Mouse (Mus musculus) hindbrain, embryonic 10.5 days (tissue): ENCODE results near the gene Rptor. TPM values are rescaled to one million over a fixed set of nuclear protein-coding genes. Genes with fewer than 3 reads are reported as not detected.

Experiments
- DNase-seq: peaks from one replicate; pipeline ENCODE4 v3.0.0-alpha.2; 2017; ENCODE audit warnings: low spot score
- H3K27ac ChIP-seq: fragments of 300-500 bp; sonication (generic); 2 replicates; pipeline ENCODE4 v1.5.1; 2016; ENCODE audit warnings: mild to moderate bottlenecking, moderate library complexity
- H3K27me3 ChIP-seq: fragments of 300-500 bp; sonication (generic); 2 replicates; pipeline ENCODE4 v1.6.1; 2016; ENCODE audit warnings: mild to moderate bottlenecking; ENCODE audit not compliant: poor library complexity, insufficient read depth, severe bottlenecking
- H3K36me3 ChIP-seq: fragments of 300-500 bp; sonication (generic); 2 replicates; pipeline ENCODE4 v1.6.1; 2016; ENCODE audit warnings: mild to moderate bottlenecking, moderate library complexity
- H3K4me1 ChIP-seq: fragments of 300-500 bp; sonication (generic); replicated peaks from 2 replicates; pipeline ENCODE4 v1.6.1; 2016; ENCODE audit warnings: mild to moderate bottlenecking
- H3K4me3 ChIP-seq: fragments of 300-500 bp; sonication (generic); 2 replicates; pipeline ENCODE4 v1.5.1; 2016; ENCODE audit warnings: mild to moderate bottlenecking, moderate library complexity
- H3K9me3 ChIP-seq: fragments of 300-500 bp; sonication (generic); 2 replicates; pipeline ENCODE4 v1.6.1; 2016; ENCODE audit warnings: mild to moderate bottlenecking, moderate library complexity
- WGBS: fragments of 180-500 bp; shearing (Covaris S2); methylation state at CpG from one replicate; pipeline ENCODE4 v1.1.7; 2016; 5-methylcytosine and 5-hydroxymethylcytosine counted together
- polyA plus RNA-seq: library from polyadenylated mRNA; unstranded; fragments of >200 nt; fragmentation: Nextera tagmentation; extraction: Ambion mirVana; gene quantifications from 2 replicates; pipeline ENCODE4 v1.2.1, GENCODE M21; 2016

Rptor gene
- polyA plus RNA-seq, 1 experiment from 2014 or later: 12.4 TPM

DNA sequence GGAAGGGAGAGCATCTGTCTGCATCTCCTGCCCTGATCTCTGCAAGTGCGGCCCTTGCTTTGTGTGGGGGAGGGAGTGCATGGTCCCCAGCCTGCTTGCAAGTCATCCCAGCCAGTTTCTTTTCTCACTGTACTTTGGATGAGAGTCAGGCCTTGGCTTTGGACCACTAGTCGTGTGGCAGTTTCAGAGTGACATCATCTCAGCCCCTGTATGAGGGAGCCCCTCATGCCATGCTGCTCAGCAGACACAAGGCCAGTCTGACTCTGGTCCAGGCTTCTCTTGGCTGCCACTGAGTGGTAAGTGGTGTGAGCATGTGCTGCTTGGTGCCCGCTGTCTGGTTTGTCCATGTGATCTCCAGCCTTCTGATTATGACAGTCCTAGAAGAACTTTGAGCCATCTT lies 170.2 kb downstream of the Rptor start:
- peaks cover 13% of the 10 kb centered on the region for H3K9me3 ChIP-seq
- DNase-seq: no peak
- peaks cover 14% of the 10 kb centered on the region for H3K4me1 ChIP-seq
- H3K36me3 ChIP-seq: peaks cover 43% of the 10 kb centered on the region
- H3K27ac ChIP-seq: no peak overlapping the region
- 93% methylated on average over 3 of the region's 3 CpGs for WGBS
- H3K4me3 ChIP-seq: no peak overlapping the region
- no peaks in the 10 kb centered on the region for H3K27me3 ChIP-seq

DNA sequence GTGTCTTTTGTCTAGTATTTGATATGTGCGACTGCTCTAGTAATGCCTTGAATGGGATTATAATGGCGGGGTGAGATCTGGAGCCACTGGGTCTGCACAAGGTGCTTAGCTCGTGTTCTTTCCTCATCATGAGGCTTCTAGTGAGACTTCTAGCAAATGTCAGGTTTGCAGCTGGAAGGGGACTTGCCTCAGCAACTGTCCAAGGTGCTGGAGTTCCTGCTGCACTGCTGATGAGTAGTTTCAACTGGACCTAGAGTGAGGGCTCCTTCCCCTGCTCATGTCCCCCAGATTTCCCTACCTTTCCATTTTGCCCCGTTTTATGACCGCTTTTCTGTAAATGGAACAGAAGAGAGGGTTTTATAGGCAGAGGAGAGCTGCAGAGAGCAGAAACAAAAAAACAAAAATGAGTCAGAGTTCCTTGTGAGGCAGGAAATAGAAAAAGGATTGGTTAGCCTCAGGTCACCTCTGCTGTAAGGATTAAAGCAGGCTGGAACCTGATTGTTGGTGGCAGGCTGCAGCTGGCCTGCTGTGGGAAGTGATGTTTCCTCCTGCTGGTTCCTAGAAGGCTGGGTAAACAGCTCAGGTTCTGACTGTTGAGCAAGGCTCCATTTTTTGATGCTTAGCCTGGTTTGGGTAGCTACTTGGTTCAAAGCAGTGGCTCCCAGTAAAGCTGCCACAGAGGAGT lies 172.5 kb downstream of the Rptor start:
- H3K36me3 ChIP-seq: peaks cover 46% of the 10 kb centered on the region
- no peaks in the 10 kb centered on the region for H3K27me3 ChIP-seq

DNA sequence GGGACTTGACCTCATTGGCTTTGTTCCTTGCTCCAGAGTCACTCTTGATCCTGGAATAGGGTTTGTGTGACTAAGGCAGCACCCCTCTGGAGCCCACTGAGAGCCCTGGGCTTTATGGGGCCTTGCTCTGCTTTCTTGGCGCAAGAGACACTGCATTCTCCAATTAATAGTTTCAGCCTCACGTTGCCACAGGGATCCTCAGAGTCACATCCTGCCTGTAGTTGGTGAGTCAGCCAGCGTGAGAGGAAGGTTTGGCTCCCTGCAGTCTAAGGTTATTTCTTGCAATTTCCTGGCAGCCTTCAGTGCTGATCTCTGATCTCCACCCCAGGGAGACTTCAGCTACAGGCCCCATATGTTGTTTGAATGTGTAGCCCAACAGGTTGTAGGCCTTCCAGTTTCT lies 174.5 kb downstream of the Rptor start:
- WGBS: 83% methylated on average over 3 of the region's 3 CpGs
- H3K36me3 ChIP-seq: peaks cover 51% of the 10 kb centered on the region
- no peak for DNase-seq
- H3K27me3 ChIP-seq: no peaks in the 10 kb centered on the region
- H3K27ac ChIP-seq: peak overlapping the region; percentile 45; the same call in 1 of the 2 replicates
- H3K4me1 ChIP-seq: 0 out of 2 replicates have a peak, but pooled peaks cover 4% of the 10 kb centered on the region
- peaks cover 13% of the 10 kb centered on the region for H3K9me3 ChIP-seq
- H3K4me3 ChIP-seq: no peak overlapping the region

More for the DNA sequence above, 172.5 kb downstream of the Rptor start:
- WGBS: 76% methylated on average over 5 of the region's 5 CpGs
- Histone ChIP-seq H3K9me3 (peaks cover 13% of the 10 kb centered on the region), H3K4me3 (no peak overlapping the region), H3K27ac (no peak overlapping the region), H3K4me1 (peaks cover 8% of the 10 kb centered on the region)
- no peak for DNase-seq

DNA sequence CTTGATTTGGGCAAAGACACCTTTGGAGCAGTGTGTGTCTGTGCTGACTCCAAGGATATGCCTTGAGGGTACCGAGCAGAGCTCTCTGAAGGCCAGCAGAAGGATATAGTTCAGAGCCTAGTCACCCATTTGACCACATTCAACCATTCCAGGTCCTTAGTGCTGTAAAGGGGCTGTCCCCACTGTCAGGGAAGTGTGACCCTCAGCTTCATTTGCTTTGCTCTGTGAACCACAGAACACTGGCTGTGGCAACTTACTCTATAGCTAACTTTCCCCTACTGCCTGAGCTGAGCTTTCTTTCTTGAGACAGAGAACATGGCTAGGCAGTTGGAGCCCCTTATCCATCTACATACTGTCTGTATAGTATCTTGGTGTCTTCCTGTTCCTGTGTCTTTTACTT lies 175.2 kb downstream of the Rptor start:
- H3K4me1 ChIP-seq: 0 out of 2 replicates have a peak, but pooled peaks cover 4% of the 10 kb centered on the region
- H3K36me3 ChIP-seq: peaks cover 53% of the 10 kb centered on the region
- 84% methylated on average over 1 of the region's 1 CpGs for WGBS
- no peak for DNase-seq
- no peak overlapping the region for H3K27ac ChIP-seq
- no peak overlapping the region for H3K4me3 ChIP-seq
- H3K27me3 ChIP-seq: no peaks in the 10 kb centered on the region
- H3K9me3 ChIP-seq: peaks cover 13% of the 10 kb centered on the region

DNA sequence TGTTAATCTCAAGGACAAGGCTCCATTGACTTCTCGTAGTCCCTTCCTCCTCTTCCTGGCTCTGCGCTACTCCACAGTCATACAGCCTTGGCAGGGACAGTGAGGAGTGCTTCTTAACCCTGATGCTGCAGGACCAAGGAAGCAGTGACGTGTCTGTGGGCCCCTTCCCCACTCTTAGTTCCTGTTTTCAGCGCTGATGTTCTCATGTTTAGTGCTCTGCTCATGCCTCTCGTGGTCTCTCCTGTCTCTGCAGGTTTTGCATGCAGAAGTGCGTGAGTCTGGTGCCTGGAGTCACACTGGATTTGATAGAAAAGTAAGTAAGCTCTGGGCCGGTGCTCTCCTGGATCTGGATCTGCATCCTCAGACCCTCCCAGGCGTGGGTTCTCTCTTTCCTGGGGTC lies 177.6 kb downstream of the Rptor start:
- peaks cover 56% of the 10 kb centered on the region for H3K36me3 ChIP-seq
- H3K4me1 ChIP-seq: 0 out of 2 replicates have a peak, but pooled peaks cover 4% of the 10 kb centered on the region
- peaks cover 10% of the 10 kb centered on the region for H3K9me3 ChIP-seq
- no peaks in the 10 kb centered on the region for H3K27me3 ChIP-seq
- no peak overlapping the region for H3K4me3 ChIP-seq
- WGBS: 86% methylated on average over 8 of the region's 8 CpGs
- DNase-seq: no peak
- no peak overlapping the region for H3K27ac ChIP-seq

DNA sequence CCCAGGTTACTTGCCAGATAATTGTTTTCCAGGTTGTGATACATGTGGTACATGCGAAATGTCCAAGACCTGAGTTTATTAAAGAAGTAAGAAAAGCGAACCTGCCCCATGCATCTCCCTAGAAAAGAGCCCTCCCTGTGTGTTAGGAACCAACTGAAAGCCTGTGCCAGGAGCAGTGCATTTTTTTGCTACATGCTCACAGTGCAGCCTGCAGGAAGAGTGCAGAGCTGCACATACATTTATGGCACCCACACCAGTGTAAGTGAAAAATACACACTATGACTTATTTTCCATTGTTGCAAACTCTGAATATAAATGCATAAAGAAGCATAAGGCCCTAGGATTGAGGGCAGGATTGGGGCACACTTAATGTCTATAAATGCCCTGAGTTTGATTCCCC lies 178.5 kb downstream of the Rptor start:
- WGBS: 91% methylated on average over 2 of the region's 2 CpGs
- Histone ChIP-seq H3K36me3 (peaks cover 47% of the 10 kb centered on the region), H3K4me3 (no peak overlapping the region), H3K27ac (no peak overlapping the region), H3K9me3 (peaks cover 2% of the 10 kb centered on the region), H3K4me1 (0 out of 2 replicates have a peak, but pooled peaks cover 4% of the 10 kb centered on the region), H3K27me3 (no peaks in the 10 kb centered on the region)
- no peak for DNase-seq

DNA sequence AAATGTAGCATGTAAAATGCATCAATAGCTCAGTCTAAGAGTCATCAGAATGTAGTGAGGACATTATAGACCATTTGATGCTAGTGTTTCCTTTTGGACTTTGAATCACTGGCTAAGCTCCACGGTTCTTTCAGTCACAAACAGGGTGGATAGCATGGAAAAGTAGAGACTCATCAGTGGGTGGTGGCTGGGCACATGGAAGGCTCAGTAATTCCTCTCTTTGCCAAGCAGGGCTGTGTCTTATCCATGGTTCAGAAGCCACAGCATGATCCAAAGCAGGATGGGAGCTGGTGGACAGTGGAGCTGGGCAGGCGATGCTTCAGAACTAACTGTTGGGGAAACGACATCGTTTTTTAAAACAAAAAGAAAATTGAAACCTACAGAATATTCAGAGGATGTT lies 179.0 kb downstream of the Rptor start:
- H3K4me1 ChIP-seq: 0 out of 2 replicates have a peak, but pooled peaks cover 4% of the 10 kb centered on the region
- H3K4me3 ChIP-seq: no peak overlapping the region
- DNase-seq: no peak
- H3K36me3 ChIP-seq: peaks cover 44% of the 10 kb centered on the region
- no peaks in the 10 kb centered on the region for H3K27me3 ChIP-seq
- no peak overlapping the region for H3K27ac ChIP-seq
- WGBS: 93% methylated on average over 4 of the region's 4 CpGs
- H3K9me3 ChIP-seq: no peaks in the 10 kb centered on the region

DNA sequence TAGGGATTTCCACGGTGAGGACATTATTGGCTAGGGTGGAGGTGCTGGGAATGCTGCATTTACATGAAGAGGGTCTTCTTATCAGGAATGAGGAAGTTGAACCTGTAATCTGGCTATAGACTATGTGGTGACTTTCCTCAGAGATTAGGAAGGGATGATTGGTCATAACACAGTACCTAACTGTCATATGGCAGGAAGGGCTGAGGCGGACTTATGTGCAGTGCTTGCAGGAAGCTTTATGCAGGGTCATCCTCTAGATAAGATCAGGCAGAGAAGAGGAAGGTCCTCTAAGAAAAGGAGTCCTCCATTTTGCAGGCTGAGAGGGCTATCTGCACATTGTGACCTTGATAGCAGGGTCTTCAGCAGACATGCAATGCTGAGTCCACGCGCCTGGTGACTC lies 180.9 kb downstream of the Rptor start:
- Histone ChIP-seq H3K27me3 (no peaks in the 10 kb centered on the region), H3K36me3 (peaks cover 38% of the 10 kb centered on the region), H3K4me3 (no peak overlapping the region), H3K9me3 (no peaks in the 10 kb centered on the region), H3K4me1 (peaks cover 5% of the 10 kb centered on the region), H3K27ac (peak overlapping the region; percentile 8; the same call in 1 of the 2 replicates)
- WGBS: 95% methylated on average over 4 of the region's 4 CpGs
- DNase-seq: no peak

DNA sequence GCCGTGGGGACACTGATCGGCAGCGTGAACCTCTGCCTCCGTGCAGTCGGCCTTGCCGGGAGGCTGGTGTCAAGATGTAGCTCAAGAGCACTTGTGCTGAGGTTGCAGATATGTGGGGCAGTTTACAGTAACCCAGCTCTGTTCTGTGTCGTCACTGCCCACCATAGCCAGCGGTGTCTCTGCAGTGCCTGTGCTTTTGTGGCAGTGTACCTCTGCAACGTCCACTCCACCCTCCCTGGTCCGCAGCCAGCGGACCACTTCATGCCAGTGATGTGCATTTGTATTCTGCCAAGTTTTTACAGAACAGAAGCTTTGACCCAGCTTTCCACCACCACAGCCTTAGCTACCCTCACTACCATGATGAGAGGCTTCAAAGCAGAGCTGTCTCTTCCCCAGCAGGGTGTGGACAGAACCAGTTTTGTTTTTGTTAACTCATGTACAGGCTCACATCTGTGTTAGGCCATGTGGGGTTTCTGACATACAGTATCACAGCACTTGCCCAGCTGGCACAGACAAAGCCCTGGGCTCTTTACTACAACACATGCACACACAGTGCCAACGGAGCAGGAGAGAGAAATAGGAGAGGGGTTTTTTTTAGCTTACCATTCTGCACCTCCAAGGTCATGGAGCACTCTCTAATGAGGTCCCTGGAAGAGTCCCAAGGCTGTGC lies 182.1 kb downstream of the Rptor start:
- H3K4me3 ChIP-seq: no peak overlapping the region

DNA sequence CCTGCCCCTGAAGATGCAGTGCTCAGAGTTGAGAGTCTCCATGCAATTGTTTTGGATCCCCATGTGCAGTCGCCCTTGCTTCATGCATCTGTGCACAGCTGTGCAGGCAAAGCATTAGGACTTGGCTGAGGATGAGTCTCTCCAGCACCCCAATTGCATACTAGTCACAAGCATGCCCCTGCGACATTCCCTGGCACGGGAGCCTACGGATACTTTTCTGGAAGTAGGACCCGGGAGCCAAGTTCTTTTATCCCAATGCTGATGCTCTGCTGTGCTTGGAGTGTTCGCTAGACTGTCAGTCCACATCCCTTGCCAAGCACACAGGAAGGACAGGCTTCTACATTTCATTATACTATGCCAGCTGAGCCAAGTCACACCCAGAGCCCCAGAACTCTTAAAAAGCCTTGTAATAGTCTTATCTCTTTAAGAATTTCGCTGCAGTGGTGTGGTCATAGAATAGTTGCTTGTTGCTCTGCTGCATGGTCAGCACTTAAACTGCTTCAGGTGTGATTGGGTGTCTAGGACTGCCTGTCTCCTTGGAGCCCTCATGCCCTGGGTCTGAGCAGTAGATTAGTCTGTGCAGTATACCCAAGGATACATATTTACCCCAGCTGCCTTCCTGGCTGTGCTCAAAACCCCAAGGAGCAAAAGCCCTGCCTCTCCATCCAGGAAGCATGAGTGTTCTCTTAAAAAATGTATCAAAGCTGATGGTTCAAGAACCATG lies 183.1 kb downstream of the Rptor start:
- H3K4me3 ChIP-seq: no peak overlapping the region
- no peaks in the 10 kb centered on the region for H3K9me3 ChIP-seq
- DNase-seq: no peak
- H3K36me3 ChIP-seq: peaks cover 29% of the 10 kb centered on the region
- H3K27ac ChIP-seq: no peak overlapping the region
- H3K4me1 ChIP-seq: peaks cover 18% of the 10 kb centered on the region
- H3K27me3 ChIP-seq: no peaks in the 10 kb centered on the region
- WGBS: 93% methylated on average over 7 of the region's 7 CpGs

More for the DNA sequence above, 182.1 kb downstream of the Rptor start:
- H3K36me3 ChIP-seq: peaks cover 38% of the 10 kb centered on the region
- no peaks in the 10 kb centered on the region for H3K9me3 ChIP-seq
- peaks cover 12% of the 10 kb centered on the region for H3K4me1 ChIP-seq
- 94% methylated on average over 12 of the region's 12 CpGs for WGBS
- no peaks in the 10 kb centered on the region for H3K27me3 ChIP-seq
- no peak overlapping the region for H3K27ac ChIP-seq
- no peak for DNase-seq

DNA sequence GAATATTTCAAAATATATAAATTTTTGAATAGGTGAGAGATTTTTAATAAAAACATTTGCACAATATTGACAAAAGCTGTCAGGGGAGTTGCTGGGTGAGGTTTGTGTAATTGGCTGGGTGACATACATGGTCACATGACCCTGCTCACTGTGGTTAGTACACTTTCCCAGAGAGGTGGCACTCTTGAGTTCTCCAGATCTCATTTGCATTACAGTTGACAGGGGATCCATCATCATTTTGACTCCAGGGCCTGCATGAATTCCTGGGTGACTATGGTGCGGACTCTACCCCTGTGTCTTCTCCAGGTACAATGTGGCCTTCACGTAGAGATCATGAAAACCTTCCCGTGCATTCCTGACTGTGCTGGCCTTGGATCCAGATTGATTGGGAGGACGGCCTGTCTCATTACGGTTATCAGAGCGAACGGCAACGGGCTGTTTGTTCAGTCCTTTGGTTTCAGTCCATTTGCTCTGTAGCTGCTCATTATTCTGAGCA lies 183.7 kb downstream of the Rptor start:
- DNase-seq: no peak
- 91% methylated on average over 8 of the region's 8 CpGs for WGBS
- no peaks in the 10 kb centered on the region for H3K9me3 ChIP-seq

DNA sequence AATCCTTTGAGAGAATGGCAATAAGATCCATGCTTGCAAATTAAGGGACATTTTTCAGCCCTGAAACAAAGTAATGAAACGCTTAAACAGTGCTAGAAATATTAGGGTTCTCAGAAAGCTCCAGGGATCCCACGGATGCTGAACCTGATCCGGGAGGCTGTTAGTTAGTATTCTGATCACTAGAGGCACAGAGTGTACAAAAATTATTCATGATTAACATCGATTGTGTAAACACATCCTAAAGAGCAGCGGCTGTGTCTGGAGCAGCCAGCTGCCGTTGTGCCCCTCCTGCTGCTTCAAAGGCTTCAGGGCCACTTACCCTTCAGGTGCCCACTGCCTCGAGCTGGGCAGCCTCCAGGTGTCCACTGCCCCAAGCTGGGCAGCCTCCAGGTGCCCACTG lies 185.8 kb downstream of the Rptor start:
- no peak for DNase-seq
- 80% methylated on average over 7 of the region's 7 CpGs for WGBS
- Histone ChIP-seq H3K4me3 (no peak overlapping the region), H3K27ac (no peak overlapping the region), H3K27me3 (no peaks in the 10 kb centered on the region), H3K9me3 (no peaks in the 10 kb centered on the region), H3K36me3 (0 out of 2 replicates have a peak, but pooled peaks cover 15% of the 10 kb centered on the region), H3K4me1 (peaks cover 27% of the 10 kb centered on the region)

More for the DNA sequence above, 183.7 kb downstream of the Rptor start:
- H3K36me3 ChIP-seq: peaks cover 23% of the 10 kb centered on the region
- H3K4me3 ChIP-seq: no peak overlapping the region
- H3K4me1 ChIP-seq: peaks cover 18% of the 10 kb centered on the region
- H3K27me3 ChIP-seq: no peaks in the 10 kb centered on the region
- no peak overlapping the region for H3K27ac ChIP-seq
